Mouse (Mus musculus): ENCODE measurements at regions not wholly inside any gene's neighbourhood (a gene's known extent, or its start where the extent isn't known, plus 50 kb on each side); places are given as distances from the start of the nearest gene placed in this dataset.

DNA sequence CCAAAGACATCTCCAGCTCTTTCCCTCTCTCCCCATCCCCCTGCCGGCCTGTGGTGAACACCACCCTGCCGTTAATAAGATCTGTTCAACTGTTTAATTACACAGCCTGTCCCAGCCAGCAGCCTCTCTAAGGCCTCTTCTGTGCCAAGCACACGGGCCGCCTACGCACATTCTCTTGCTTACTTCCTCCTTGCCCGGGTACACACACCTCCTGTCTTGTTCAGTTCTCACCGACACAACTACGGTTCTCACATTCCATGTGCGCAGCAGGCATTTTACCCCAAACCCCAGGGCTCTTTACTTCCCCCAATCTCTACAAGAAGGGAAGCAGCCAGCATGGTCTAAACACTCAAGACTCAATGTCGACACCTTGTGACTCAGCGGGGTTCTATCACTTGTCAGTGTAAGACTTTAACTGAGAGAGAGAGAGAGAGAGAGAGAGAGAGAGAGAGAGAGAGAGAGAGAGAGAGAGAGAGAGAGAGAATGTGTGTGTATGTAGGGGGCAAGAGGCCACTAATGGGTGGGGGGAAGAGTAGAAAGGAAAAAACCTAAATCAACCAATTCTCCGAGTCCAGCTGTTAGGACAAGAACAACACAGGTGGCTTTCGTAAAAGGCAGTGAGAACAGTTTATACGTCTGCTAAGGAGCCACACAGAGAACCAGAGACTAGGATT, 120.8 kb upstream of the Klf14 start:
- in situ Hi-C loops (cut with MboI; ENCODE audit: low pct_unique_long_range_greater_than_20kb in 1 of 2, low sequenced_read_pairs in 2 of 2, unreplicated experiment in 1 of 2) = no loop called here

DNA sequence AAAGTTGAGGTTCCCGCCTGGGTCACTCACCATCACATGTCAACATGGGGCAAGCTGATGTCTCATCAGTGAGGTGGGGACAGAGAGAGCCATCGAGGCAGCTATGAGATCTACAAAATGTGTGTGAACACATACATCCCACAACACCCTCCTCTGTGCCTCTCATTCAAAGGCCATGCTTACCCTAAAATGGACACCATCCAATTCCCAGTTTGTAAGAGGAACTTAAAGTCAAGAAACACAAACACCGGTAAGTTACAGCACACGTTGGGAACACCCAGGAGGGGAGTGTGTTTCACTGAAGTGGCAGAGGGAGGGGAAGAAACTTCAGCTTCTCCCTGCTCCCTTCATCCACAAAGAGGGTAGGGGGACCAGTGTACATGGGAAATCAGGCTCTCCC, 121.4 kb upstream of the Klf14 start:
- in situ Hi-C loops (cut with MboI; ENCODE audit: low pct_unique_long_range_greater_than_20kb in 1 of 2, low sequenced_read_pairs in 2 of 2, unreplicated experiment in 1 of 2) = no loop called here

DNA sequence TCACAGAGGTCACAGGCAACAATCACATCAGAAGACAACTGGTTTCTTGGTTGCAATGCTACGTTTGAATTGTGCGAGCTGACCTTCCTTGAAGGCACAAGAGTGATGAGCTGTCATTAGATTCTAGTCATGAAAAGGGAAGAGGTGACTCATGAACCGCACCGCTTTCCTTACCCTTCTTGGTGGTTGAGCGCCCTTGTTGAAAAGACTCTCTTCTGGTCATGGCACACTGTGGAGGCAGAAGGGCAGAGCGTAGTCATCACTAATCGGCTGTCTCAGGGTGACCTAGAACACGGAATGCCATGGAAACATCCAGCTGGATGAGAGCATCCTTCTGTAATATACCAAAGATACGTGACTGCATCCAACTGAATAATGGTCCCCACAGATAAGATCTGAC, 121.8 kb upstream of the Klf14 start:
- in situ Hi-C loops (cut with MboI; ENCODE audit: low pct_unique_long_range_greater_than_20kb in 1 of 2, low sequenced_read_pairs in 2 of 2, unreplicated experiment in 1 of 2) = no loop called here

DNA sequence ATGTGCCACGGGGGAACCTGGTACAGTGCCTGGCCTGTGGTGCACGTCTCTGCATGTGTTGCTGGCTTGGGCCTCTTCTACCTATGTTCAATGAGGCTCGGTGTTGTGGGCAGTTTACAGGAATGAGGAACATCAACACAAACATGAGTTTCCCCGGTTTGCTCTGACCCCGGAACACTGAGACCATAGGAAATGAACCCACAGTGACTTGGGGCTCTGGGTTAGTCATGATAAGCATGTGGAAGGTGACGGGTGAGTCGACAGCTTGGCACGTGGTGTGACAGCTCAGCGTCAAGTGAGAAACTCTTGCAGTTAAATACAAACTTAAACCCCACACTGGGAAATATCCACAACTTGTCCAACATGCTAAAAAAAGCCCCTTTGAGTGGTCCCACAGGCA, 122.4 kb upstream of the Klf14 start:
- in situ Hi-C loops (cut with MboI; ENCODE audit: low pct_unique_long_range_greater_than_20kb in 1 of 2, low sequenced_read_pairs in 2 of 2, unreplicated experiment in 1 of 2) = no loop called here

DNA sequence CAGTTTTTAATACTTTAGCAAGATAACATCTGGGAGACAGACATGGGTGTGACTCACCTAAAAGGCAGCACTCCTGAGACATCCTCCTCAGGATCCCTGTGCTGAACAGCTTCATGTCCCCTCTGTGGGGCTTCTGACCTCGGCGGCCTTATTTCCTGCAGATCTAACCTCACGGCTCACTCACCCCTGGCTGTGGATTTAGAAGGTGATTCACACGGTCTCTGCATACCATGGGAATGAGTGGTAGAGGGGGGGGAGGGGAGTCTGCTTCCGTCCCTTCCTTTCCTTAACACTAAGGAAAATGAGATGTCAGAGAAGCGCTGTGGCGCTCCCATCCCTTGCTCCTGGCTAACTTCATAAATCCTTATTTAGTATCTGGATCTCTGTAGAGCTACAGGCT, 123.1 kb upstream of the Klf14 start:
- in situ Hi-C loops (cut with MboI; ENCODE audit: low pct_unique_long_range_greater_than_20kb in 1 of 2, low sequenced_read_pairs in 2 of 2, unreplicated experiment in 1 of 2) = no loop called here

DNA sequence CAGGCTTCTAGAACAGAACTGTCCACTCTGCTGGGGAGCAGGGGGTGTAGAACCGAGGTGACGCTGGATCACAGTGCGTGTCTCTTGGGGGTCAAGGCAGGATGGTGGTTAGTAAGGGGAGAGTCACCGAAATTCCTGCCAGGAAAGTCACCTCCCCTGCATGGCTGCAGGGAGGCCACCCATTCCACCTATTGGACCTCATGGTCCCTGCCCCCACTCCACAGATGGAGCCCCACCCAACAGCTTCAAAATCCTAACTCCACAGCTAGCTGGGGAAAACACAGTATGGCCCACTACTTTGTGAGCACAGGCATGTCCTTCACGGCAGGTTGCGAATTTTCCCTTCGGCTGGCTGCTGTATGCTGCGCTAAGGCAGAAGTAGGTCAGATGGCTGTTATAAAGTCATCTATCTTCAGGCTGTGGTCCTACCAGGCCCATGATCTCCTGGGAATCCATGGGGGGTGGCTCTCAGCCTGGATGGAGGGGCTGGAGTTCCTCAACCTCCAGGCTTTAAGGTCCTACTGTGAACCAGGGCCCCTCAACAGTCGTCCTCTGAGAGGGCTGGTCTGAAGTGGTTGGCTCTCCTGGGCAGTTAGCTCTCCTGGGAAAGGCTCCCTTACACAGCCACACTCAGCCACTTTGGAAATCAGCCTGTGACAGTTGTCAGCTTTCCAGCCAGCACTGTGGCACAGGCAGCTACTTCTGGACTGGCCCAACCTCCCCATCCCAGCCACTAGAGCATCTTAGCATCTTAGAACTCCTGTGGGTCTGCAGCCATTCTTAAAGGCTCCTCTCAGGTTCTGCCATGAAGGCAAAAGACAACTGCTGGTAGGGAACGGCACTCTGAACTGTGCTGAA, 124.0 kb upstream of the Klf14 start:
- in situ Hi-C loops (cut with MboI; ENCODE audit: low pct_unique_long_range_greater_than_20kb in 1 of 2, low sequenced_read_pairs in 2 of 2, unreplicated experiment in 1 of 2) = no loop called here

DNA sequence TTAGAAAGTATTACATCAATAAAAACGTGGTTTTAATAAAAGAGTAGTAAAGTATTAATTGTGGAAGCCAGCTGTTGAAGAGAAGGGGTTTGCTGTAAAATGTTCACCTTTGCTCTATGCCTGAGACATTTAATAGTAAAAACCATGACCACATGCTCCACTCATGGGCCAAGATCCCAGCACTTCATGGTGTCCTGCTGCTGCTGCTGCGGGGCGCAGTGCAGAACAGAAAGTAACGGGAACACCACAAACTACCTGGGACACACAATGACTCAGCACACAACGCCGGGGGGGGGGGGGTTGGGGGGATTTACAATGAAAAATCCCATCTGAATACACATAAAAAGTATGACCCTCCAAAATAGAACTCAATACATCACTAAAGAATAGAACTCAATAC, 124.8 kb upstream of the Klf14 start:
- in situ Hi-C loops (cut with MboI; ENCODE audit: low pct_unique_long_range_greater_than_20kb in 1 of 2, low sequenced_read_pairs in 2 of 2, unreplicated experiment in 1 of 2) = no loop called here

DNA sequence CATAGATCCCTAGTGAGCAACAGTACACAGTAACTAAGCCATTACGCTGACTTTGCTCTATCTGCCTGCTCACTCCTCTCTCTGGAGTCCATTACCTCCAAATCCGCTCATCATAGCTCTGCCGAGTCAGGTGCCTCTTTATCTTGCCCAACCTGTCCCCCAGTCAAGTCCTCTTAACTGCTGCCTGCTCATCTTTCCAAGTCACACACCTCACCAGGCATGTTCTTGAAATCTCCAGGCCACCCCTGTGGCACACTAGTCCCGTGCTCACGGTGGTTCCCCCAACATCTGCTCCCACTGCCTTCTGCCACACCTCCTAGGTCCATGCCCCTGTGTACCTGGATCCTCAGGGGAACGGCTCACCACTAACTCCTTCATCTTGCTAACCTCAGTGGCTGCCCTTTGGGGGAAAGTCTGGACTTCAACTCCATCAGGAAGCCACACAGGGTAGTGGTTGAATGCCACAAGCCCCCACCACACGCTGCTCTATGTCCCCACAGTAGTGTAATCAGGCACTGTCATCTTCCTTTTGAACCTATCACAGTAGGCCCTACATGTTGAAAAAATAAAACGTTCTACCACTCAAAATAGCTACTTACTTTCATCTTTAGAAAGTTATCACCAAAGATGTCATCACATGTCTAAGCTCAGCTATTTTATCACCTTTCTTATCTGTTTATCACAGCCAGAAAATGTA, 126.3 kb upstream of the Klf14 start:
- in situ Hi-C loops (cut with MboI; ENCODE audit: low pct_unique_long_range_greater_than_20kb in 1 of 2, low sequenced_read_pairs in 2 of 2, unreplicated experiment in 1 of 2) = no loop called here

DNA sequence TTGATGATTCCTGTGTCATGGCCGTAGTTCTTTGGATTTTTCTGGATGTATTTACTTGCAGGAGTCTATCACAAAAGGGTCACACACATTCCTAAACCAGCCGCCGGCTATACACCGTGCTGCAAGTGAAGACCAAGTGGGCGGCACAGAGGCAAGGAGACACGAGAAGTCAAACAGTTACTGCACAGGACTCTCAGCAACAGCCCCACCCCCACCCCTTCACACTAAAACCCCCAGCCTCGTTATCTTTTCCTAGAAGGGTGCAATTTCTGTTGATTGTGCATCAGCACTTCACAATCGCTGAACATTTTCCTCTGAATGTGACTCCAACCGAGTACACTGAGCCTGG, 126.9 kb upstream of the Klf14 start:
- in situ Hi-C loops (cut with MboI; ENCODE audit: low pct_unique_long_range_greater_than_20kb in 1 of 2, low sequenced_read_pairs in 2 of 2, unreplicated experiment in 1 of 2) = no loop called here

DNA sequence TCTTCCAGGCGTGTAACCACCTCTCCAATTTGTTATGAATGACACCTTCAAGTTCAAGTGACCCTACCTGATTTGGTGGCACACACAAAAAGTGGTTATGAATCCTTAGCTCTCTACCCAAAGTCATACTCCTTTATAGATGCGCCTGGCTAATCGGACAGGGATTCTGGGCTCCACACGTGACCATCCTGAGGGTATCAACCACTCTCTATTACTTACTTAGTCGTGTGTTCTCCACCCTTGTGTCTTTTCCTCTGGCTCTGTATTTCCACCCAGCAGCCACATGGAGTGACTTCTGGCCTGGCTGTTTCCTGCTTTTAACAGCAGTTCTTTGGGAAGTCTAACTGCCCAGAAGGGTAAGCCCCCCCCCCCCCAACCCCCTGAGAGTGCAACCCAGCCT, 127.4 kb upstream of the Klf14 start:
- in situ Hi-C loops (cut with MboI; ENCODE audit: low pct_unique_long_range_greater_than_20kb in 1 of 2, low sequenced_read_pairs in 2 of 2, unreplicated experiment in 1 of 2) = no loop called here

DNA sequence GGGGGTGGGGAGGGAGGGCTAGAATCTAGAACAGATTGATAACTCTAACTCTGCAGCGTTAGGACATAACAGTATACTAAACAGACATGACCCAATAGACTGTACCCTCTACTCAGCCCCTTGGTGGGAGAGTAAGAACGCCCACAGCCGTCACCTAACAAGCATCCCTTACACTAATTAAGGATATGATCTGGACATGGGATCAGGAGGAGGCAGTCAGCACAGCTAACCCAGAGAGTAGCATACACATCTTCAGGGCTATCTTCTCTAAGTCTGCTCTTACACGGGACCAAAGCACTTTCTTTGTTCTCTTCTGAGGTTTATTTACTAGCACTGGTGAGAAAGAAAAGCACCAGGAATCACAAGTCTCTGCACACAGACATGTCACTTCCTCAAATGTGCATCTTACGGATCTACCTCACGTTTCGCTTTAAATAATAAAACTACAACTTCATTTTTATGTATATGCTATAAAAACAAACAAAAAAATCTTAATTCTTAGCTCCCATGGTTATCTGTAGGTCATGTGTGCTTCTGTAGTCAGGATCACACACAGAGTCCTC, 128.0 kb upstream of the Klf14 start:
- in situ Hi-C loops (cut with MboI; ENCODE audit: low pct_unique_long_range_greater_than_20kb in 1 of 2, low sequenced_read_pairs in 2 of 2, unreplicated experiment in 1 of 2) = no loop called here

DNA sequence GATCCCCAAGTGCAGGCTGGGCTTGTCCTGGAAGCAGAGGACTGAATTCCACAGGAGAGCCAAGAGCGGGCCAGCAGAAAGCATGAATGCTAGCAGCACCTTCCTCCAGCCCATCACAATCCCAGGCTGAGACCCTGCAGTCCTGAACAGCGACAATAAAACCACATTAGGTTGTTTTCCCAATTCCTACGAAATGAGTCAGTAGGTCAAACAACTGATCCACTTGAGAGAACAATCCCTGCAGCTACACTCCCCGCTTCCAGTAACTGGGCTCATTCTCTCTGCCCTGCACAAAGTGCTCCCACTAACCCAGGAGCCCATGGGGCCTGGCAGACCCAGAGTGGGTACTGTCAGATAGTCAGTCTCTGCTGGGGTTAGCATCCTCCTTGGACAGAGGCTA, 128.6 kb upstream of the Klf14 start:
- in situ Hi-C loops (cut with MboI; ENCODE audit: low pct_unique_long_range_greater_than_20kb in 1 of 2, low sequenced_read_pairs in 2 of 2, unreplicated experiment in 1 of 2) = no loop called here

DNA sequence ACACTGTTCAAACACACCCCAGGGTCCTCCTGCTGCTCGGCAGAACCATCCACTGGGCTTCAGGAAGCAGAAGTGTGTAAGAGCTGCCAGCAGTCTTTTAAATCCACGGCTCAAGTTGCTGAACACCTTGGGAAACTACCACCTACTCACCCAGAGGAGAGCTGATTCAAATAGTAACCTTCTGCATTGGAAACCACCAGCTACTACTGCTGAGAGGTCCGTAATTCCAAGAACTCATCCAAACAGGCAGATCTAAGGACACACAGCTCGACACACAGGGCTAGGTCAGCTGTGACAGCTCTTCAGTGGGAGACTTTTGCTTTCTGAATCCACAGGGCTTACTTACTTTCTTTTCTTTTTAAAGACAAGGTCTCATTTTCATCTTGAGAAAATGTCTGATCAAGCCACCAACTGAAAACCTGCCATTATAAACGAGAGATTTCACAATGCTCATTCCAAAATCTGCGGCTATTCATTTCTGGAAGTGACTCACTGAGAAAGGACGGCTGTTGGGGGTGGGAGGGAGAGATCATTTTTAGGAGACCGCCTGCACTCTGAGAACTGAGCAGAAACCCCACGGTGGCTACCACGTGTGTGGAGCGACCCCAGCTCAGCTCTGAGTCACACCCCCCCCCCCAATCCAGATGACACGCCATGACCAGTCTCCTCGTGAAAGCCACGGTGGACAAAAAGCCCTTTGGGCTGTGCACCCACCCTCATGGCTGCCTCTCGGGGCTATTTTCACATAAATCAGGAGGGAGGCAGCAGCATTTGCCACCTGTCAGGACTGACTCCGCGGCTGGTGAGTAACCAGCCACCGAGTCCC, 129.5 kb upstream of the Klf14 start:
- in situ Hi-C loops (cut with MboI; ENCODE audit: low pct_unique_long_range_greater_than_20kb in 1 of 2, low sequenced_read_pairs in 2 of 2, unreplicated experiment in 1 of 2) = no loop called here

DNA sequence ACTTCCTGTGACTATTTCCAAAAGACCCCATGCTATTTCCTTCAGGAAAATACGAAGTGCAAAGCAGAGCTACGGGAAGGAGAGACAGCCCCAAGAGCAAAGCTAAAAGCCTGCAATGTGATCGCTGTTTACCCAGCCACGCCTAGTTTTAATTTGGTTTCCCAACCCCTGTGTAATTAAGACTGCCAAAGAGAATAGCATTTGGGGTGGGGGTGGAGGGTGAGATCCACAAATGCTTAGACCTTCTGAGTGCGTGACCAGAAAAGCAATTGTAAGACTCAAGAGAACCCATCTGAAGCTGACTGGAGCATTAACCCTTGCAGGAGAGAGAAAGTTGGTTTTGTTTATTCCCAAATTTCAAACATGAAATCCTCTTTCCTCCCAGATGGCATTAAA, 130.1 kb upstream of the Klf14 start:
- in situ Hi-C loops (cut with MboI; ENCODE audit: low pct_unique_long_range_greater_than_20kb in 1 of 2, low sequenced_read_pairs in 2 of 2, unreplicated experiment in 1 of 2) = no loop called here

DNA sequence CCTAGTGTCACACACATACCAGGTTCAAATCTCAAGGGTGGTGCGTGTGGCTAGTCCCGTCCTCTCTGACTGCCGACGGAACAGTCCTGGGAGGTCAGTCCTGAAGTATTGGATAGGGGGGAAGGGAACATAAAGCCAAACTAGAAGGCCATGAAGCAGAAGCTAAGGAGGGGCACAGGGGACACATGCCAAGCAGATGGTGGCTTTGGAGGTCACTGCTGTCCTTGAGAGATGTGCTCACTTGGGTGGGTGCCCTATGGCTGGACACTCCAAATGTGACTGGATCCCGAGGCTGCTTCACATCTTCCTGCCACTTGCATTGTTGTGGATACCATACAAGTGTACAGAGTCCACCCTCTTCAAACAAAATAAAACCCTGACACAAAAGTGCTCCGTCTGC, 131.4 kb upstream of the Klf14 start:
- in situ Hi-C loops (cut with MboI; ENCODE audit: low pct_unique_long_range_greater_than_20kb in 1 of 2, low sequenced_read_pairs in 2 of 2, unreplicated experiment in 1 of 2) = no loop called here

DNA sequence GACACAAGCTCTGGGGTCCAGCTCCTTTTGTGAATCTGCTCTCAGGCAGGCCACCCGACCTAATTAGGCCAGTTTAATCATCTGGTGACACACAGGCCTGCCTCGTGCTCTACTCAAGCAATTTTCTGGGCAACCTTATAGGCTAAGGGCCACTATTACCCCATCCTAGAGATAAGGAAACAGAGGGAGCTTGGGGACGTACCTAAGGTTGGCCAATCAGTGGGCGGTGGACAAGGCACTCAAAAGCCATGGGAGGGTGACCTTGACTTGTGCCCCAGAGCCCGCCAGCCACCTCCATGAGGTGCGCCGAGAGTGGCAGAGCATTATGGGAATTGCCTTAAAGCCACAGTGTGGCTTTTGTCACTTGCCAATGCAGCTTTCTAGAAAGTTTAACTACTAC, 131.9 kb upstream of the Klf14 start:
- in situ Hi-C loops (cut with MboI; ENCODE audit: low pct_unique_long_range_greater_than_20kb in 1 of 2, low sequenced_read_pairs in 2 of 2, unreplicated experiment in 1 of 2) = no loop called here

DNA sequence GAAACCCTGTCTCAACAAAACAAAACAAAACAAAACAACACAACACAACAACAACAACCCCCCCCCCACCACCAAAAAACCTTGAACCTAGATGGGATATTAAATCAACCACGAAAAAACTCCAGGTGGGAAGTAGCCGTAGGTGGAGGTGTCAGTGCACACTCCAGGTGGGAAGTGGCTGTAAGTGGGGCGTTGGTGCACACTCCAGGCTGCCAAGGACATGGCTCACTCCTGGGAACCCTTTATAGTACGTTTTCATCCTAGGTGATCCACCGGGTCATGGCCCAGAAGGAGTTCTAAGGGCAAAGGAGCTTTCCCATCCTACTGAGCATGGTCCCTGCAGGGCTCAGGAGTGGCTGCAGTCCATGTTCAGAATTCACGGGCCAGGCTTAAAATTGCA, 133.4 kb upstream of the Klf14 start:
- in situ Hi-C loops (cut with MboI; ENCODE audit: low pct_unique_long_range_greater_than_20kb in 1 of 2, low sequenced_read_pairs in 2 of 2, unreplicated experiment in 1 of 2) = no loop called here

DNA sequence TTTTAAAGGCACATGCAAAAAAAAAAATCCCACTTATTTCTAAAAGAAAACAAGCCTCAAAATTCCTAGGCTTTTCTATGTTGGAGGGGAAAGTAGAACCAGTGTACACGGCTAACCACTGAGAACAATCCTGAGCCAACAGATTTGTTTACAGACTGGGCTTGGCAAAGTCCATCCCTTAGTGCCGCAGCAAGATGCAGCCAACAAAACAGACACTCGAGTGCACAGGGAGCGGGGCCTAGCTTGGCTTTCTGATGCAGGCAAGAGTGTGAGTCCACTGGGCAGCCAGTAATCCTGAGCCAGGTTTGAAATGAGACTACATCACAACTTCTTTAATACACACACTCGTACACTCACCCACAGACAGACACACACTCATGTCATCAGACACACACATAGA, 133.9 kb upstream of the Klf14 start:
- in situ Hi-C loops (cut with MboI; ENCODE audit: low pct_unique_long_range_greater_than_20kb in 1 of 2, low sequenced_read_pairs in 2 of 2, unreplicated experiment in 1 of 2) = no loop called here

All from mouse embryonic stem cell (cell line).